Mouse (Mus musculus) MEL-GATA-1-ER (cell line): ENCODE results near the gene Ybey.

Experiments used
- DNase-seq: peaks from one replicate; pipeline ENCODE4 v3.0.0-alpha.2; 2012; ENCODE audit warnings: low read depth; ENCODE audit errors: extremely low read depth

Gene Ybey

DNA sequence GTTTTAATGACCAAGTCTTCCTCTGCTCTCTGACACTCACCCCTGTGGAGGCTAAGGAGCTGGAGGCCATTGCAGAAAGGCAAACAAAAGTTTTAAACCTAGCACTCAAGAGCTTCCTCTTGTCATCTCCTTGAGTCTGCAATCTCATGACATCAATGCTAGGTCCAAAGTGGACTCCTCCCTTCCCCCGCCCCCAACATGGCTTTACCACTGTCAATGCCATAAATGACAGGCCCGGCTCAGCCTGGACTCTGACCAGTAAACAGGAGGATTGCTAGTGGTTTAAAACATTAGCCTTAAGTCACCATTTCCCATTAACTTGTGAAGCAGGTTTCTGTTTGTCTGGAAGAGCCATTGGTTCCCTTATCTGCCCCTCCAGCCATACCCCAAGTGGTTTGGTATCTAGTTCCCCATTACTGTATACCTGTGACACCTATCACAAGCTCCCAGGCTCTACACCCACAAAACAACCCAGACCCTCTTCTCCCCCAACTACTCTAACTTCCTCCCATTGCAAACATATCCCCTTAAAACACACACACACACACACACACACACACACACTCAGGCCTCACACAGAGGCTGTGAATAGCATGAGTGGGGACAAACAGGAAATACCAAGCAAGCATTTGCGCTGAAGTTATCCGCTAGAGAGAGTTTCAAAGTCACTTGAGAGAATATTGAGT, 22.8 kb downstream of the Ybey start:
- DNase-seq: peak; percentile 99

DNA sequence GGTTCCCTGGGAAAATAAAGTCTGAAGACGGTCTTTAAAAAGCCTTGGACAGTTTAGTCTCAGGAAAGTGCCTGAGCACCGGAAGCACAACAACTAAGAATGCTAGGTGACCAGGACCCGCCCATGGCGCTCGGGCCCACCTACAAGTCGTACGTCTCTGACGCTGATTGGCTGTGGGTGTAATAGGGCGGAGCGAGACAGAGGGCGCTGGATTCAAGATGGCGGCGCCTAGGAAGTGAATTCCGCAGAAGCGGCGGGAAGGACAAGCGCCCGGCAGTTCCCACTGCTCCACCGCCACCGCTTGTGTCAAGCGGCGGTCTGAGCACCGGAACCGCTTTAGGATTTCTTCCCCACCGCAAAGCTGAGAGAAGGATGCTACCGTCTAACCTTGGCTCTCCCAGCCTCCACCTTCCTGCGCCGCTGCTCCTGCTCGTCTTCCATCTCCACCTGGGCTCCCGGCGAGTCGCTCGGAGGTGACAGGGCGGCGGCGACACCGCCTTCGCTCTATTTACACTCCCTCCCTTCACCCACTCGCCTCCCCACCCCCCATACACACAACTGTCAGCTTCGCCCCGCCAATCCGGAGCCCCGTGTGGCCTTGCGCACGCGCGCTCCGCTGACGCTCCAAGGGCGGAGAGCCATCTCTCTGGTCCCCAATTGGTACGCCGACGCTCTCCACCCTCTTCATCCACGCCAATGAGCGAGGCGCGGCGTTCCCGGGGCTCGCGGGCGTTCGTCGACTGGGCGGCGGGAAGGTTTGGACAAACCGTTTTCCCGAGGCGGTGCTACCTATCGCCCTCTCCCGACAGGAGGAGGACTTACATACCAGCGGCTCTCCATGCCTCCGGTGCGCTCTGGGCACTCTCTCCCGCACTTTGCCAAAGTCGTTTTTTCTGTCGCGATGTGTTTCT, 26.5 kb downstream of the Ybey start, which contains the start of gene Pcnt:
Gene Pcnt, minus strand, starts transcription at position 609 of the 911 bp plus-strand sequence.
- DNase-seq: peak; percentile 93

DNA sequence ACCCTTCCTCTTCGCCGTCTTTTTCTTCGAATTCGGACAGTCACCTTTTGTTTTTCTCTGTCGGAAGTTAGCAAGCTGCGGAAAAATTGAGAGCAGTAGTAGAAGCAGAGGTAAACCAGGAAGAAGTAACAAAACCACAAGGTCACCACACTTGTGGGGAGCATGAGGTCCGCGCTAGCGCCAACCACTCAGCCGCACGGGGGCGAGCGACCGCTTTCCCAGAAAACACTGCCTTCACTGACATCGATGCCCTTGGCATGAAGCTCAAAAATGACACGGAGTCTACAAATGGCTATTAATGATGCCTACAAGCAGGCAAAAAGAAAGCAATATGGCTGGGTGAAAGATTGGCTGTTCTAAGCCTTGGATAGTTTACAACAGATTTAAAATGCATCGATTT, 28.6 kb downstream of the Ybey start, which contains the start of gene AC141477.1:
Gene AC141477.1, minus strand, starts transcription at position 164 of the 400 bp plus-strand sequence.
- no peak for DNase-seq

DNA sequence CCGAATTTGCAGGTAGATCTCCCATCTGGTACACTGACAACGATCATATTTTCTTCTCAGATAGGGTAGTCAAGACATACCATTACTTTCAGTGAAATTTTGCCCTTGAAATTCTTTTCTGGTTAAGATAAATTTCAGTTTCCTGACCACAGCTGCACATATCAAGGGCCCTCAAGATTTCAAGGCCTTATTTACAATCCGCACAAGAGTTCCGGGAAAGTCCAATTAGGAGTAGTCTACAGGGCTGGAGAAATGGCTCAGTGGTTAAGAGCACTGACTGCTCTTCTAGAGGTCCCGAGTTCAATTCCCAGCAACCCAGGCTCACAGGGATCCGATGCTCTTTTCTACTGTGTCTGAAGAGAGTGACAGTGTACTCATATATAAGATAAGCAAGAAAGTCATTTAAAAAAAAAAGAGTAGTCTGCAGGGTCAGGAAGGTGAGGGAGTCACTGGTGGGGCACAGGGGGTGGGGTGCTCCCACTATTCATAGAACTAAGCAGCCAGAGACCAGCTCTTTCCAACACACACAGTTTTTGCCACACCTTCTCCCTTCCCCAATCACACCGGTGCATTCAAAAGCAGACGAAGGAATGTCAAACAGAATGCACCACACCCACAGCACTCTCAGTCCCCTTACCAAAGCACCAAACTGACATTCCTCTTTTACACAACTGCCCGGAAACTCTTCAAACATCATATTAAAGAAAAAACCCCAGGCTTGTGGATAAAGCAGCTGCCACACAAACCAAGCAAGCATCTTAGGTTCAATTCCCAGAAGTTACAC, 29.6 kb downstream of the Ybey start:
- no peak for DNase-seq

DNA sequence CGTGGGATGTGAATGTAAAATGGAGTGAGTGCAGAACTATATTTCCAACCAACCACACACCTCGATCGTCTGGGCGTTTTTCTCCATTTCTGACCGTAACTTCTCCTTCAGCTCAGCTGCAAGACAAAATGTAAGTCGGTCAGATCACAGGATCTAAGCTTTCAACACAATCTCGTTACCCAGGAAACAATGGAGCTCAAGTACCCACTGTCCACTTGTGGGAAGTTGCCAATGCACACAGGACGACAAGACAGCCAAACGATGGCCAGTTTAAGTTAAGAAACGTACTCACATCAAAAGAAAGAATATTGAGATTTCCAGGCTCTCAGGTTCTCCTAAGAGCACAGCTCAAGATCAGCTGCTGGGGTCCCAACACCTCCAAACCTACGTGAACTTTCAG, 35.0 kb downstream of the Ybey start:
- DNase-seq: no peak

DNA sequence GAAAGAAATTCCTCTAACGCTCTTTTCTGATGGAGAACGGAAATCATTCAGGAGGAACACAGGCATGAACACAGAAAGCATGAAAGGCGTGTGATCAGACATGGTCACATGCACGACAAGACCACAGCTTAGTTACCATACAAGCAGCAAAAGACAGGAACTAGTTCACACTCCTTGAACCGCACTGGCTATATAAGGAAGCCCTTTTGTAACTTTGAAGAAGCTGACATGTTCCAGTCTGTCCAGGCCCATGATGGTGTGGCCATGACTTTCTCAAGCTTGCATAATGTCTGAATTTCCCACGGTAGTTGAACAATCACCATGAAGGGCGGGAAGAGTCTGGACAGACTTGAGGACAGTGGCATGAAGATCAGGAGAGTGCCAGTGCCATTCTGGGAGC, 43.2 kb downstream of the Ybey start:
- no peak for DNase-seq

DNA sequence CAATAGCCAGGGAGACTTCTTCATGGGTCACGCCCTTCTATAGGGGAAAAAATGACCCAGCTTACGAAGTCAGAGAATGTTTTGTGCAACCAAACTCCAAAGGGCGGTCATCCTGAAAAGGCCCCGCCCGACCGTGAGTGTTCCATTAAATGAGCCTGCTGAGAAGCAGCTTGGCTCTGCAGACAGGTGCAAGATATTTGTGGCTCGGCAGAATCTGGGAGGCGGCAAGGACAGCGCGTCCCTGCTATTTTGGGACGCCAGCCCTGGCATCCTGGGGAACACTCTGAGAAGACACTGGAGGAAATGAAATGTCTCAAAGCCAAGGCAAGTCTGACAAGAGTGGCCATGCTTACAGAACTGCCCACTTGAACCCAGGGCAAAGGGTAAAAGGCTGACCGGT, 52.1 kb downstream of the Ybey start:
- DNase-seq: no peak
